Mouse (Mus musculus) gastrocnemius, postnatal 36 days (tissue): ENCODE measurements around the gene Pacs2. TPM values are rescaled to one million over a fixed set of nuclear protein-coding genes. Genes with fewer than 3 reads are reported as not detected.

Experiments
- DNase-seq, 2 experiments: peaks; one replicate each; pipeline ENCODE4 v3.0.0; 2022
- intact Hi-C: fragments of 180-260 bp; cut with DNase I; formaldehyde crosslinking; loops from one replicate; pipeline ENCODE4 v1.15.1; 2025
- total RNA-seq, 2 experiments: library from RNA; stranded (reverse); gene quantifications; 2 replicates each; pipeline ENCODE4 v1.2.3; 2021

Gene Pacs2
- total RNA-seq, 2 experiments from 2014 or later: 34.9 to 36.6 TPM

DNA sequence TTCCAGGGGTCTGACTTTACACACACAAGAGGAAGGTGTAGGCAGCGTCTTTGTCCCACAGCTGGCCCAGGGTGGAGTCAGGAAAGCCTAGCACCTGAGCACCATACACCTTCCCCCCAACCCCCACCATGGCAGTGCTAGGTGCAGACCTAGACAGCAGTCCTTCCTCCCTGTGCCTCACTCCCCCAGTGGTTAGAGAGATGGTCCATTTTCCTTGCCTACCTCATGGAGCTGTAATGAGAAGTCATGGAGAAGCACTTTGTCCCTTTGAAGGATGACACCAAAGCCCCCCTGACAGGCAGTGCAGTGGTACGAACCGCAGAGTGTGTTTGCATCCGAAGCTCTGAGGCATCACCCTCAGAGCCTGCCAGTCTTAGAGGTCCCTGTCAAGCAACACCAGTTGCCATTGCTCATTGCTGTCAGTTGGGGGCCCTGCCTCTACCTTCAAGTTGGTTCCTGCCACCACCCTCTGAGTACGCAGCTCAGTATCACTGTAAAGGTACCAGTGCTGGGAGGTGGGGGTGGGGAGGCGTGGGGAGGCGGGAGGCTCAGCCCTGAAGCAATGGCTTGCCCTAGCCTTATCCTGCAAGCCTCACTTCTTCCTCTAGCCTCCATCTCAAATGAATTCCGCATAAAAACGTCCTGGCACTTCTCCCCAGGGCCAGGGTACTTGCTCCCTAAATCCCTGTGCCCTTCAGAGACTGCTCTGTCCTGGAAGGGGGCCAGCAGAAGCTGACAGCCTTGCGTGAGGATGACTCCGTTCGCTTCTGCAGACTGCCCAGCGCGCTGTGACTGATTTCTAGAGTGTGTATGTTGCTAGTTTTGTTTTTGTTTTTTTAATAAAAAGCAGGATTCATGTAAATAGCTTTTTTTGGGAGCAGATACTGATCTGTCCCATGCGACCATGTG is 59.4 kb downstream of the Pacs2 start:
- DNase-seq: no peak
- intact Hi-C loops: loop anchor here (10.0 kb wide), 1 partner anchor 69 kb away; the partner anchor contains the start of gene Brf1

DNA sequence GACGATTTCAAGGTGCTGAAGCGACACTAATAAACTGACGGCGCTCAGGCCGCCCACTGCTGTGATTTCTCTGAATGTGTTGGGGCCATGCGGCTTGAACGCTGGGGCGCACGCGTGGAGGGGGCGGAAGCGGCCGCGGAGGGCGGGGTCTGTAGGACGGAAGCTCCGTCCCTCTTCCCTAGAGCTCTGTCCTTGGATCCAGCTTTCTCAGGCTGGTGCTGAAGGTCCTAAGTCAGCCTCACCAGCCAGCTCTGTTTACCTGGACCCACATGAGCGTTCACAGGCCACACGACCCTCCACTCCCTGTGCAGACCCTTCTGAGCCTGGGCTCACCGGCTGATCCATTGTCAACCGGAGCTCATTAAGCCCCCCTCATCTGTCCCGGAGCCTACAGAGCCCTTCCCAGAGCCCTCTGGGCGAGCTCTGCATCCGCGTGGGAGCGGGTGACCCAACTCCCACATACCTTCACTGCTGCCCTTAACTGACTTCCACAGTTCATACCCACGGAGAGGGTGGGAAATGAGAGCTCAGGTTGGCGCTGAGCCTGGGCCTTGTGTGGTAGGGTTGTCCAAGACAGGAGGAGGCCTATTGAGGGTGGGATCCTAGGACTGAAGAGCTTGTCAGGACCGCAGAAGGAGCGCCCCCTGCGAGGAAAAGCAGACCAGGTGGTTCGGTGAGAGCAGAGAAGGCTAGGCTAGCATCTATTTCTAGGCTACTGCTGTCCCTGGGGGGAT is 60.2 kb downstream of the Pacs2 start, which contains the start of gene Tex22:
TSS of gene Tex22 (plus strand) at position 174 of the 734 bp plus-strand sequence.
- peak; percentile 80 to 83 for DNase-seq
- intact Hi-C loops: loop anchor here (10.0 kb wide), 1 partner anchor 70 kb away; the partner anchor contains the start of gene Brf1

DNA sequence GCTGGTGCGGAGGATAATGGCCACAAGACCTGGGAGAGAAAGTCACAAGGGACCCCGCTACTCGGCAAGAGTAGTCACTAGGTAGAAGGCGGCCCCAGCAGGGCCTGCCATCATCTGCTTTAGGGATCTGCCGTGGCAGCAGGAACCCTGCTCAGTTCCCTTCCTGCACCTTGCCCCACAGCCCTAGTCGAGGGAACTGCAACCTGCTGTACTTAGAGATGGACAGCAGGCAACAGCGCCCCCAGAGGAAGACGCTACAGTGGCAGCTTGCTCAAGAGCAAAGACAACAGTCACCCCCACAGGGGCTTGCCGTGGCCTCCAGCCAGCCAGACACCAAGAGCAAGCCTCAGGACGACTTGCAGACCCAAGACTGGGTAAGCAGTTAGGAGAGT is 60.8 kb downstream of the Pacs2 start:
- intact Hi-C loops: loop anchor here (10.0 kb wide), 1 partner anchor 70 kb away; the partner anchor contains the start of gene Brf1
- peak; percentile 79 to 81 for DNase-seq

DNA sequence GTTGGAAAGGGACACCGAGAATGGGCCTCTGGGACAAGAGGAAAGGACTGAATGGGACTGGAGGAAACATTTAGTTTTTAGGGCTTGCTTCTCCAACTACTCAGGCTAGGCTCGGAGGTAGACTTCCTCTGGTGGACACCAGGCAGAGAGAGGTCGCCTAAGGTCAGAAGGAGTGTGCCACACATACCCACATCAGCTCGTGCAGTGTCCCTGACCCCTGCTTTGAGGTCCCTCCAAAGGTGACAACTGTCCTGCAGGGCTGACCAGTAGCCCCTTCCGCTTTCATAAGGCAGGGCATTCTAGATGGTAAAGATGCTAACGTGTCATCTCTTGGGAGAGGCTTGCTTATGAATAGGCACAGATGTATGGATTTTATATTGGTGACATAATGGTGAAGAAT is 61.2 kb downstream of the Pacs2 start:
- no peak for DNase-seq
- intact Hi-C loops: loop anchor here (10.0 kb wide), 1 partner anchor 71 kb away; the partner anchor contains the start of gene Brf1

DNA sequence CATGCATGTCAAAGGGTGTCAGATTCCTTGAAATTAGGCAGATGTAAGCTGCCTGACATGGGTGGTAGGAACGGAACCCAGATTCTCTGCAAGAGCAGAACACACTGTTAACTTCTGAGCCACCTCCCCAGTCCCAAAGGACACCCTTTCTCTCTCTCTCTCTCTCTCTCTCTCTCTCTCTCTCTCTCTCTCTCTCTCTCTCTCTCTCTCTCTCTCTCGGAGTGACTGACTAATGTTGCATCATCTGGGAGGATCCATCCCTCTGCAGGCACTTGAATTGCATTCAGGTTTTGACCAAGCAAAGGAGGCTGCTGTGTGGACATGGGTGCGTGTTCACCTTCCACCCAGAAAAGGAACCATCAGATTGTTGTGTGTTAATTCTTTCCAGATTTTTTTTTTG is 73.0 kb downstream of the Pacs2 start:
- intact Hi-C loops: no loop called here
- no peak for DNase-seq

DNA sequence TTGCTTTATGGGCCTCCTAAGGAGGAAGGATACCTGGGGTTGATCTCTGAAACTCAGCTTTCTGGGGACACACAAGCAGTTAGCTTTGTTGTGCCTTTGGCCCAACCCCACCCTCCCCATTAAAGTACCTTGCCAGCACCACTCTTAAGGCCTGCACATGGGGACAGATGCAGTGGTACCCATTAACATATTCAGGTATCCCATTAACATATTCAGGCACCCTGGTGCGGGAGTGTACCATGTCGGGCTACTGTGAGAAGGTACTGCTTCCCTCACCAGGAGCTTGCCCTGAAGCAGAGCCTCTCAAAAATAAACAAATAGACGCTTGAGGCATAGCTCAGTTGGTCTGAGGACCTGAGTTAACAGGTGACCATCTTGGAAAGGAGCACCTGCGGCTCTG is 73.7 kb downstream of the Pacs2 start:
- DNase-seq: no peak
- intact Hi-C loops: no loop called here

DNA sequence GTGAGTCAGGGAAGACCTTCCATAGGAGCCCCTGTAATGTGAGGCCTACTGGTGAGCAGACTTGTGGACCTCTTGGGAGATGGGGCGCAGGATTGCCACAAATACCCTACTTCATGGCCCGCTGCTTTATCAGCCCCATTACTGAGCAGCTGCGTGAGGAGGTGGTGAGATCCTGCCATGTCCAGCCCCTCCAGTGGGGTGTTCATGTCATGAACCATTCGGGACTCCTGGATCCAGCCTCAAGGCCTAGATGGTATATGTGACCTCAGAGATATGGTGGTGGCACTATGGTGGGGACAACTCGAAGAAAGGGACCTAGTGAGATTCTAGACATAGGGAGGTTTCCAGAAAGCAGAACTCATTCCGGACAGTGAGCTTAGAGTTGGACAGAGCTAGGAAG is 74.8 kb downstream of the Pacs2 start:
- intact Hi-C loops: no loop called here
- no peak for DNase-seq

DNA sequence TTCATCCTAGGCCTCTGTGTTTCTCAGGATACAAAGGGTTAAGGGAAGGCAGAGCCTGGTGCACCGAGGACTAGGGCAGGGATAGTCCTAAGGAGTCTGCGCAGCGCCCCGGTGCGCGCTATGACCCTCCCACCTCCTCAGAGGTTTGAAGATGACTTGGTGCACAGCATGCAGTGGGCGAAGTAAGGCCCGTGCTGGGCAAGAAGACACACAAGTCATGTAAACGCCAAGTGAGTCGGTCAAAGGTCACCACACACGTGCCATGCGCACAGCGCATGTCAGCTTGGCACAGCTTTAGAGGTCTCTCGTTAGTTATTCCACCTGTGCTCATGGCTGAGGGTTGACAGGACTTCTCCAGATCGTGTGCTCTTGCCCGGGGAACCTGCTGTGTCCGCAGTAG is 75.7 kb downstream of the Pacs2 start:
- intact Hi-C loops: no loop called here

DNA sequence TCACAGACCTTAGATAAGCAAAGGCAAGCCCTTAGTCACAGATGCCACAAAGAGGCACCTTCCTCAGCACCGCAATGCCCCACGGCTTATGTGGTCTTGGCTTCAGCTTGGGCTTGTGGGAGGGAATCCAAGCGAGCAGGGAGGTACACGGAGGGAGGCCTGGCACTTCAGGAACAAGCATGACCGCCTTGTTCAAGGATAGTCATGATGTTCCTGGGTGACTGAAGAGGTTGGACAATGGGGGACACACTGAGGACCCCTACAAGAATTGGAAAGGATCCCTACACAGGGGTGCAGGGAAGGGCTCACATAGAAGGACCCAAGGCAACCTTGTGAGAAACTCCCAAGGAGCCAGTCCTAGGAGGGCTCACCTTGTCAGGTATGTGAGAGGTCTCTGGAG is 82.7 kb downstream of the Pacs2 start:
- intact Hi-C loops: no loop called here
- no peak for DNase-seq

More for the DNA sequence above, 75.7 kb downstream of the Pacs2 start:
- no peak for DNase-seq

DNA sequence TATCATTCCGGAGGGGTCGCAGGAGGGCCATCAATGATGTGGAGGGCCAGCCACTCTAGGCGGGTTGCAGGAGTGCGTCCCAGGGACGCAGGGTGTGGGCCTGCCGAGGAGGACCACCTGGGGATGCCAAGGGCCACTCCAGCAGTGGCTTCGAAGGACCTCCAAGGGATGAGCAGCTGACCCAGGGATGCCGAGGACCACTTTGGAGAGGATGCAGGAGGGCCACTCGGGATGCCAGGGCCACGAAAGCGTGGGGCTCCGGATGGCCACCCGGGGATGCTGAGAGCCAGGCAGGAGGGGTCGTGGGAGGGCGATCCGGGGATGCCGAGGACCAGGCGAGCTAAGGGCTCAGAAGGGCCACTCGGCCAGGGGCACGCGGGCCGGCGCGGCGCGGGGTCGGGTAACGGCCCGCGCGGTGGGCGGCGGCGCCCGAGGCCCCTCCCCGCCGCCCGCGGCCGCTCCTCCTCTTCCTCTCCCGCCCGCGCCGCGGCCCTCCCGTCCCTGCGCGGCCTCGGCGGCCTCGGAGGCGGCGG is 83.5 kb downstream of the Pacs2 start, which contains the start of gene Mta1:
TSS of gene Mta1 (plus strand) at position 530 of the 533 bp plus-strand sequence.
- peak; percentile 47 to 51 for DNase-seq
- intact Hi-C loops: no loop called here

DNA sequence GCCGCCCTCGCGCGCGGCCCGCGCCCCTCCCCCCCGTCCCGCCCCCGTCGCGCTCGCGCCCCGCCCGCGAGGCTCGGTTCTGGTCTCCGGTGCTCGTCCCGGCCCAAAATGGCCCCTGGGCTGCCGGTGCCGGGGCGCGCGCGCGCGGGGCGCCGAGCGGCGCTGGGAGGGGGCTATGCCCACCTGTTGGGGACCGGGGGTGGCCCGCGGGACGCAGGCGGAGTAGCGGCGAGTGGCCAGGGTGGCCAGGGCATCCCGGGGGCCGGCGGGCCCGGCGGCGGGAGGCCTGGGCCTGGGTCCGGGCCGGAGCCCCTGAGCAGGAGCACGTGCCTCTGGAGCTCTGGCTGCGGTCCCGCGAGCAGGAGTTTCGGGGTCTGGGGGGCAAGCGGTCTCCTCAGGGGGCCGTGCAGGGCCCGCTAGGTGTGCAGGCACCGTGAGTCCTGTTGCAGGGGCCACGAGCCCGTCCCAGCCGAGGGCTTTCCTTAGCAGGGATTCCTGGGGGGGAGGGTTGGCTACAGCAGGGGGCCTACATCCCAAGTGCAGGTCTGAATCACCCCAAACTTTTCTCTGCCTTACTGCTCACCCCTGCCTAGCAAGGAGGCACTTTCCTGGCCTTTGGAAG is 84.3 kb downstream of the Pacs2 start:
- intact Hi-C loops: no loop called here
- DNase-seq: no peak

DNA sequence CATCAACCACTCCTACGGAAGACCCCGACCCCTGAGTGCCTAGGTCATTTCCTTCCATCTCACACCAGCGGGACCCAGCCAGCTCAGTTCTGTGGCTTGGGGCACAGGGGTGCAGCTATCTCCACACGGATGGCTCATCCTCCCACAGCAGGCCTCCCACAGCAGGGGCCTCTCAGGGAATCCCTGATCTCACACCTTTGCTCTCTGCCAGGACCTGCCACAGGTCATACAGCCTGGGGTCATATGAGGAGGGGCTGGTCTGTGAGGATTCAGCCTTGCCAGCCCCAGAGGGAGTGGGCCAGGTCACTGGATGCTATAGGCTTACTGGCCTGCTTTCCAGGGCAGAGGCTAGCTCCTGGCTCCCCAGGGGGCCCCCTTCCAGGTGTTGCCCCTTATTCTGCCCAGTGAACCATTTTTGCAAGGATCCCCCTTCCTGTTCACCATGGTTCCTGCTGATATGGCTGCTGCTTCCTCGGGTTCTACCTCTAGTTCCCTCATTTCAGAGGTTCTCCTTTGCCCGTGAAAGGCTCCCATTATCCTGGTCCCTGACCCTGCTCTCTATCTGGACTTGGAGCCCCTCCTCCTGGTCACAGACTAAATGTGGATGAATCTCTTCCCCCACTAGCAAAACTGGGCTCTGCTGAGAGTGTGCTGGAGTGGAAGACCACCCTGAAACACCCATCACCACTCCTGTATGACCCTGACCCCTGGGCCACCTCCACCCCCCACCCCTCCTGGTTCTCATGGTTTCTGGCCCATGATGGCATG is 85.3 kb downstream of the Pacs2 start:
- DNase-seq: no peak
- intact Hi-C loops: no loop called here

DNA sequence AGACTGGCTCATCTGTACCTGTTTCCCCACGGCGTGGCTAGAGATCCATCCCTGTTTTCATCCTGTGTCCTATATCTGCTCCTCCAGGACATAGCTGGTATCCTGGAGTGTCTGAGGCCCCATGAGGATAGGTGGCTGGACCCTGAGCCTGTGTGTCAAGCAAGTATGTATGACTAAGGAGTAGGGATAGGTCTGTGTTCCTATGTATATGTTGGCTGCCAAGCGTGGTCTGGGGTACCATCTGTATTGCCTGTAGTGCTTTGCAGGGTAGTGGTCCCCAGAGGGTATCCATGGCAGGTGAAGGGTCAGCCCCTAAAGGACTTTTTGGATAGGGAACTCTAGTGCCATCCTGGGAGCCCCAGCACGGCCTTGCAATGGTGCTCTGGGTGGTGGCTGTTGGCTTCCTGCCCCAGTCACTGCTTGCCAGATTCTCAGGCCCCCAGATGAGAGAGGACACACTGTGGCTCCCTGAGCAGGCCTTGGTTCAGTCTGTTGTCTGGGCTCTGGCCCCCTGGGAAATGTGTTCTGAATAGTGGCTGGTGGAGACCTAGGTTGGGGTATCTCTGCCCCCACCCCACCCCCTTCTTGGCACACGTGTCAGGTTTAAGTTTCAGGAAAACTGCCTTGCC is 86.3 kb downstream of the Pacs2 start:
- intact Hi-C loops: no loop called here
- DNase-seq: no peak

DNA sequence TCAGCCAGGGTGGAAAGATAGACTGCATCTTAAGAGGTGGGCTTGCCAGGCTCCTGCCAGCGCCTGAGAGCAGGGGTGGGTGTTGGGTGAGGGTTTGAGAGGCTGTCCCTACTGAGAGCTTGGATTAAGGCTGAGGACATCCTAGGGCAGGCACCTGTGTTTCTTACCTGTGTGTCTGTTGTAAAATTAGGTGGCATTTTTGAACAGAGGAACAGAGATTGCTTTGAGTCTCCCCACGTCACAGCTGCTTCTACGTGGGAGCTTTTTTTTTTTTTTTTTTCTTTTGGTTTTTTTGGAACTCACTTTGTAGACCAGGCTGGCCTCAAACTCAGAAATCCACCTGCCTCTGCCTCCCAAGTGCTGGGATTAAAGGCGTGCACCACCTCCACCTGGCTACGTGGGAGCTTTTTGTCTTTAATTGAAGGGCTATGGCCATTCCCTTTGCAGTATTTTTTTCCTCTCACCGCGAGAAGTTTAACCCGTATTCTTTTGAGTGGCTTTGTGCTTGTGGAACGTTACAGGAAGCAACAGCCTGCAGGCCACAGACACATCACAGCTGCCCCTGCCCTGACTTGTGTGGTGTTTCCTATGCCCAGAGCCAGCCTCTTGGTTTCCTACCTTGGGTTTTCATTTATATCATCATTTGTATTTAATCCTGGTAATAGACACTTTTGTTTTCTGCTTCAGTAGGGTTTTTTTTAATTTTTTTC is 87.1 kb downstream of the Pacs2 start:
- no peak for DNase-seq
- intact Hi-C loops: no loop called here

DNA sequence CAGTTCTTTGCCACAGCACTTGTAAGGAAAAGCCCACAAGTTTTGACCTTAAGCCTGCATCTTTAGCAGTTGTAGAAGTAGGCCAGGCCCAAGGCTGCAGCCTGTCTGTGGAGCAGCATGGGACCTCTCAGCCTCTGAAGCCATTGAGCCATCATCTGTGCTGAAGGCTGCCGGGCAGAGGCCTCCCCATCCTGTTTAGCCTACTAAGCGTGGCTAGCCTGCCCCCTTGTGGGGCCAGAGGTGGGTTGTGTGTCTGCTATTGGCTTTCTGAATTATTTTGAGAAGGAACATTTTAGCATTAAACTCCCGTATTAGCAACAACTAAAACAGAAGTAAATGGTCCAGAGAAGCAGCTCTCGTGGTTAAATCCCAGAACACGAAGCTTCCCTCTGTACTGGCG is 88.2 kb downstream of the Pacs2 start:
- intact Hi-C loops: no loop called here
- peak in 1 of 2 experiments; percentile 59 for DNase-seq

DNA sequence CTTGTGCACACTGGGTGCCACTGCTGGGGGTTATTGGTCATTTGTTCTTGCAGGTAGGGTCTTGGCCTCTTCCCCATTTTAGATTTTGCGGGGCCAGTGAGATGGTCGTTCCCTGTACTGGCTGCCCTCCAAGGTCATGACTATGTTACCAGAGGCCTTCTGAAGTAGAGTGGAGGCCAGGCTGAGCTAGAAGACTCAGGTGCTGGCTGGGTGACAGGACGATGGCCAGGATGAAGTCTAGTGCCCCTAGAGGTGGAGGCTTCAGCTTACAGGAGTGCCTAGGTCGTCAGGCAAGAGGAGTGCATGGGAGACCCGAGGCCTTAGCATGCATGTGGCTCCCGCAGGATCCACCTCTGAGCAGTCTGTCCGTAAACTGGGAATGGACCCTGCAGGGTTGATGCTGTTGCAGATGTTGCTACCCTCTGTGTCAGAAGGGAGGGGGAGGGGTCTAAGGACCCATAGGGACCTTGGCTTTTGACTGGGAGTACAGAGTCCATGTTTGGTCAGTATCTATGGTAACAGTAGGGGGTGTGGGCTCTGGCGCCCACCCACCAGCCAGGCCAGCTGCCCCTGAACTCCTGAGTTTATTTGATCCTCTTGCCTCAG is 89.6 kb downstream of the Pacs2 start:
- intact Hi-C loops: no loop called here

DNA sequence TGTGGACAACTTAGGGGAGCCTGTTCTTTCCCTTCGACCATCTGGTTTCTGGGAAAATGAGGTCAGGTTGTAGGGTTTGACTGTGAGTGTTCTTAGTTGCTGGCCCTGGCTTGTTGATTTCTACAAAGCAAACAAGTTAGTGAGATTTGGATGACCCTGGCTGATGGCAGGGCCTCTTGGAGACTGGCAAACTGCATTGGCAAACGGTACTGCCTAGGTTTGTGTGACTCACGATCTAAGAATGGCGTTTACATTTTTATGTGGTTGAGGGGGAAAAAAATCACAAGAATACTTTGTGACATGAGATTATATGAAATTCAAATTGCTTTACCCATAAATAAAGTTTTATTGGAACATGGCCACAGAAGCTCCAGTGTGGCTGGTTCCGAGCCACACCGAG is 92.1 kb downstream of the Pacs2 start:
- intact Hi-C loops: no loop called here
- no peak for DNase-seq

More for the DNA sequence above, 89.6 kb downstream of the Pacs2 start:
- DNase-seq: no peak

DNA sequence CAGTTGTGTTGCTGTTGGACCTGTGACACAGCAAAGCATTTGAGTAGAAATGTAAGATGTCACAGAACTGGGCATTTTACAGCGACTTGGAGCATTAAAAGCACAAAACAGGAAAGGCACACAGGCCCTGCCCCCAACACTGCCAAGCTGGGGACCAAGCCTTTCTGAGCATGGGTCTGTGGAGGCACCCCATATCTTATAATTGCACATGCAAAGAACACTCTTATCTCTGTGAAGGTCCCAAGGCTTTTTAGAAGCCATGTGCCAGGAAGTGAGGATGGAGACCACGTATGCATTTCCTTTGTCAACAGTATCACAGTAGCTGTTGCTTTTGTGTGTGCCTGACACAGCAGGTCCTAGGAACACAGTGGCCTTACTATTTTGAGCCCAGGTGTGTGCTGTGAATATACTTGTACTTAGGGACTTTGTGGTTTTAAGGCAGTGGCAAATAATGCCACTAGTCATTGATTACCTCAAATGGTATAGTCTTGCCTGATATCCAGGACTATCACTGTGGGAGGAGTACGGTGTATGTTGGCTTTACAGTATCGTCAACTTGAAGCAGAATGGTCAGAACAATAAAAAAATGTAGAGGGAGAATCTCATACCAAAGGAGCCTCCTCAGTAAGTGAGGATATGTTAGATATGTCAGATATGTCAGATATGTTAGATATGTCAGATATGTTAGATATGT is 93.3 kb downstream of the Pacs2 start:
- intact Hi-C loops: no loop called here
- no peak for DNase-seq
